Mouse (Mus musculus): Measurements from ENCODE around the gene Ephb2. TPM values are rescaled to one million over a fixed set of nuclear protein-coding genes. Genes with fewer than 3 reads are reported as not detected.

Gene Ephb2
- total RNA-seq, 2 experiments from 2014 or later = 21.2 to 21.3 TPM

- DNase-seq (ENCODE audit: low spot score in 2 of 2) = no peak
Measured at GRCm38 (mm10) chr4:136801944-136802343, 33.8 kb downstream of the Ephb2 start.

GRCm38 (mm10) chr4:136801463-136801862 lies 34.3 kb downstream of the Ephb2 start:
- no peak for DNase-seq (ENCODE audit: low spot score in 2 of 2)

GRCm38 (mm10) chr4:136800366-136800765 lies 35.4 kb downstream of the Ephb2 start:
- no peak for DNase-seq (ENCODE audit: low spot score in 2 of 2)

- DNase-seq (ENCODE audit: low spot score in 2 of 2) = no peak
Measured at GRCm38 (mm10) chr4:136797677-136798569, 37.9 kb downstream of the Ephb2 start.

- peak; percentile 69 to 87 for DNase-seq (ENCODE audit: low spot score in 2 of 2)
Measured at GRCm38 (mm10) chr4:136793320-136793719, 42.5 kb downstream of the Ephb2 start.

- no peak for DNase-seq (ENCODE audit: low spot score in 2 of 2)
Measured at GRCm38 (mm10) chr4:136789821-136790220, 46.0 kb downstream of the Ephb2 start.

- no peak for DNase-seq (ENCODE audit: low spot score in 2 of 2)
Measured at GRCm38 (mm10) chr4:136787357-136787756, 48.4 kb downstream of the Ephb2 start.

- peak in 1 of 2 experiments; percentile 28 for DNase-seq (ENCODE audit: low spot score in 2 of 2)
Measured at GRCm38 (mm10) chr4:136786453-136787276, 49.1 kb downstream of the Ephb2 start.

- peak; percentile 25 to 49 for DNase-seq (ENCODE audit: low spot score in 2 of 2)
Measured at GRCm38 (mm10) chr4:136783552-136784150, 52.1 kb downstream of the Ephb2 start.

- DNase-seq (ENCODE audit: low spot score in 2 of 2) = no peak
Measured at GRCm38 (mm10) chr4:136782579-136782925, 53.2 kb downstream of the Ephb2 start.

- peak in 1 of 2 experiments; percentile 24 for DNase-seq (ENCODE audit: low spot score in 2 of 2)
Measured at GRCm38 (mm10) chr4:136781868-136782578, 53.8 kb downstream of the Ephb2 start.

- DNase-seq (ENCODE audit: low spot score in 2 of 2) = no peak
Measured at GRCm38 (mm10) chr4:136780201-136780895, 55.4 kb downstream of the Ephb2 start.

- DNase-seq (ENCODE audit: low spot score in 2 of 2) = no peak
Measured at GRCm38 (mm10) chr4:136779156-136779555, 56.6 kb downstream of the Ephb2 start.

GRCm38 (mm10) chr4:136776471-136776892 lies 59.3 kb downstream of the Ephb2 start:
- DNase-seq (ENCODE audit: low spot score in 2 of 2) = no peak

GRCm38 (mm10) chr4:136775903-136776302 lies 59.9 kb downstream of the Ephb2 start:
- no peak for DNase-seq (ENCODE audit: low spot score in 2 of 2)

GRCm38 (mm10) chr4:136774201-136774600 lies 61.6 kb downstream of the Ephb2 start:
- DNase-seq (ENCODE audit: low spot score in 2 of 2) = no peak

- no peak for DNase-seq (ENCODE audit: low spot score in 2 of 2)
Measured at GRCm38 (mm10) chr4:136772952-136773584, 62.7 kb downstream of the Ephb2 start.

GRCm38 (mm10) chr4:136772318-136772717 lies 63.5 kb downstream of the Ephb2 start:
- DNase-seq (ENCODE audit: low spot score in 2 of 2) = no peak

GRCm38 (mm10) chr4:136770718-136771117 lies 65.1 kb downstream of the Ephb2 start:
- no peak for DNase-seq (ENCODE audit: low spot score in 2 of 2)

GRCm38 (mm10) chr4:136768499-136768898 lies 67.3 kb downstream of the Ephb2 start:
- DNase-seq (ENCODE audit: low spot score in 2 of 2) = no peak
